Mouse (Mus musculus): ENCODE measurements around the gene Rsph9. TPM values are rescaled to one million over a fixed set of nuclear protein-coding genes. Genes with fewer than 3 reads are reported as not detected.

Gene Rsph9
- total and polyA plus RNA-seq, 3 experiments: not detected

- TF ChIP-seq CTCF (IDR thresholded peaks at IDR 0.05; ENCODE audit: low read depth, low read length): no peak
- TF ChIP-seq TAL1 (conservative IDR thresholded peaks at IDR 0.05; ENCODE audit: low read depth, low read length): no peak
- TF ChIP-seq POLR2AphosphoS5 (IDR thresholded peaks at IDR 0.05; ENCODE audit: insufficient replicate concordance, low read depth, low read length): no peak
- TF ChIP-seq GATA1 (IDR thresholded peaks at IDR 0.05; ENCODE audit: borderline replicate concordance, low read length): no peak
- no peak for TF ChIP-seq GATA2 (IDR thresholded peaks at IDR 0.05; ENCODE audit: borderline replicate concordance, low read depth, low read length)
- Histone ChIP-seq H3K9me3 (replicated peaks) (no peaks in the 10 kb centered on the region), H3K27me3 (ENCODE audit: insufficient read depth, low read length) (no peaks in the 10 kb centered on the region), H3K4me1 (ENCODE audit: insufficient read depth, low read depth, low read length) (peaks cover 60% of the 10 kb centered on the region), H3K36me3 (replicated peaks) (no peaks in the 10 kb centered on the region), H3K4me3 (ENCODE audit: low read depth, low read length) (no peak overlapping the region)
- DNase-seq (ENCODE audit: low spot score) (no peak), ATAC-seq (ENCODE audit: extremely low read depth, insufficient number of reproducible peaks, low FRiP score, poor library complexity, severe bottlenecking) (no peak)
These were observed 13.1 kb upstream of the Rsph9 start for GRCm38 (mm10) chr17:46157131-46157530.

GRCm38 (mm10) chr17:46156680-46157079 lies 12.7 kb upstream of the Rsph9 start:
- ATAC-seq (ENCODE audit: extremely low read depth, insufficient number of reproducible peaks, low FRiP score, poor library complexity, severe bottlenecking): no peak
- no peaks in the 10 kb centered on the region for H3K27me3 ChIP-seq (ENCODE audit: insufficient read depth, low read length)
- H3K9me3 ChIP-seq (replicated peaks): no peaks in the 10 kb centered on the region
- H3K4me1 ChIP-seq (ENCODE audit: insufficient read depth, low read depth, low read length): peaks cover 57% of the 10 kb centered on the region
- DNase-seq (ENCODE audit: low spot score): no peak
- peaks cover under 1% of the 10 kb centered on the region for H3K36me3 ChIP-seq (replicated peaks)
- TF ChIP-seq GATA1 (IDR thresholded peaks at IDR 0.05; ENCODE audit: borderline replicate concordance, low read length): no peak
- TF ChIP-seq GATA2 (IDR thresholded peaks at IDR 0.05; ENCODE audit: borderline replicate concordance, low read depth, low read length): no peak
- no peak for TF ChIP-seq POLR2AphosphoS5 (IDR thresholded peaks at IDR 0.05; ENCODE audit: insufficient replicate concordance, low read depth, low read length)
- TF ChIP-seq CTCF (IDR thresholded peaks at IDR 0.05; ENCODE audit: low read depth, low read length): no peak
- no peak for TF ChIP-seq TAL1 (conservative IDR thresholded peaks at IDR 0.05; ENCODE audit: low read depth, low read length)
- no peak overlapping the region; the same call in 1 of the 2 replicates for H3K4me3 ChIP-seq (ENCODE audit: low read depth, low read length)

GRCm38 (mm10) chr17:46154336-46154735 lies 10.3 kb upstream of the Rsph9 start:
- no peak for TF ChIP-seq CTCF (IDR thresholded peaks at IDR 0.05; ENCODE audit: low read depth, low read length)
- TF ChIP-seq TAL1 (conservative IDR thresholded peaks at IDR 0.05; ENCODE audit: low read depth, low read length): no peak
- no peak for TF ChIP-seq GATA2 (IDR thresholded peaks at IDR 0.05; ENCODE audit: borderline replicate concordance, low read depth, low read length)
- no peak for TF ChIP-seq GATA1 (IDR thresholded peaks at IDR 0.05; ENCODE audit: borderline replicate concordance, low read length)
- TF ChIP-seq POLR2AphosphoS5 (IDR thresholded peaks at IDR 0.05; ENCODE audit: insufficient replicate concordance, low read depth, low read length): no peak
- Histone ChIP-seq H3K4me1 (ENCODE audit: insufficient read depth, low read depth, low read length) (peaks cover 48% of the 10 kb centered on the region), H3K36me3 (replicated peaks) (peaks cover 9% of the 10 kb centered on the region), H3K4me3 (ENCODE audit: low read depth, low read length) (no peak overlapping the region), H3K27me3 (ENCODE audit: insufficient read depth, low read length) (no peaks in the 10 kb centered on the region), H3K9me3 (replicated peaks) (no peaks in the 10 kb centered on the region)
- no peak for DNase-seq (ENCODE audit: low spot score)
- no peak for ATAC-seq (ENCODE audit: extremely low read depth, insufficient number of reproducible peaks, low FRiP score, poor library complexity, severe bottlenecking)

- Histone ChIP-seq H3K4me3 (ENCODE audit: low read depth, low read length) (peak within 1 kb of the TSS; percentile 83), H3K27me3 (ENCODE audit: insufficient read depth, low read length) (no peaks in the 10 kb centered on the region), H3K4me1 (ENCODE audit: insufficient read depth, low read depth, low read length) (peaks cover 38% of the 10 kb centered on the region), H3K36me3 (replicated peaks) (peaks cover 20% of the 10 kb centered on the region), H3K9me3 (replicated peaks) (no peaks in the 10 kb centered on the region)
- no peak for TF ChIP-seq CTCF (IDR thresholded peaks at IDR 0.05; ENCODE audit: low read depth, low read length)
- TF ChIP-seq GATA2 (IDR thresholded peaks at IDR 0.05; ENCODE audit: borderline replicate concordance, low read depth, low read length): no peak
- TF ChIP-seq POLR2AphosphoS5 (IDR thresholded peaks at IDR 0.05; ENCODE audit: insufficient replicate concordance, low read depth, low read length): peak; percentile 83; the same call in 1 of the 2 replicates
- no peak for TF ChIP-seq GATA1 (IDR thresholded peaks at IDR 0.05; ENCODE audit: borderline replicate concordance, low read length)
- TF ChIP-seq TAL1 (conservative IDR thresholded peaks at IDR 0.05; ENCODE audit: low read depth, low read length): no peak
- DNase-seq (ENCODE audit: low spot score): peak; percentile 85
- peak; percentile 94 for ATAC-seq (ENCODE audit: extremely low read depth, insufficient number of reproducible peaks, low FRiP score, poor library complexity, severe bottlenecking)
These were observed 9.1 kb upstream of the Rsph9 start, which contains the start of gene Mad2l1bp for GRCm38 (mm10) chr17:46152847-46153782. Mad2l1bp (minus strand) TSS chr17:46153553.

GRCm38 (mm10) chr17:46139872-46140271 lies 4.1 kb downstream of the Rsph9 start:
- H3K4me1 ChIP-seq (ENCODE audit: insufficient read depth, low read depth, low read length): peaks cover 37% of the 10 kb centered on the region
- no peak for DNase-seq (ENCODE audit: low spot score)

More at GRCm38 (mm10) chr17:46139872-46140271, 4.1 kb downstream of the Rsph9 start:
- Histone ChIP-seq H3K9me3 (replicated peaks) (no peaks in the 10 kb centered on the region), H3K27me3 (ENCODE audit: insufficient read depth, low read length) (peaks cover 18% of the 10 kb centered on the region), H3K36me3 (replicated peaks) (peaks cover 12% of the 10 kb centered on the region), H3K4me3 (ENCODE audit: low read depth, low read length) (no peak overlapping the region)
- peak; percentile 34; the same call in 1 of the 2 replicates for ATAC-seq (ENCODE audit: extremely low read depth, insufficient number of reproducible peaks, low FRiP score, poor library complexity, severe bottlenecking)
- TF ChIP-seq CTCF (IDR thresholded peaks at IDR 0.05; ENCODE audit: low read depth, low read length): no peak
- TF ChIP-seq TAL1 (conservative IDR thresholded peaks at IDR 0.05; ENCODE audit: low read depth, low read length): no peak
- TF ChIP-seq GATA2 (IDR thresholded peaks at IDR 0.05; ENCODE audit: borderline replicate concordance, low read depth, low read length): no peak
- TF ChIP-seq GATA1 (IDR thresholded peaks at IDR 0.05; ENCODE audit: borderline replicate concordance, low read length): no peak
- TF ChIP-seq POLR2AphosphoS5 (IDR thresholded peaks at IDR 0.05; ENCODE audit: insufficient replicate concordance, low read depth, low read length): no peak

All from G1E (cell line).